Mouse (Mus musculus): ENCODE measurements around the gene Tcstv1. TPM values are rescaled to one million over a fixed set of nuclear protein-coding genes. Genes with fewer than 3 reads are reported as not detected.

The Tcstv1 gene
- polyA plus RNA-seq (2017; shearing (Covaris generic)), result not detected

DNA sequence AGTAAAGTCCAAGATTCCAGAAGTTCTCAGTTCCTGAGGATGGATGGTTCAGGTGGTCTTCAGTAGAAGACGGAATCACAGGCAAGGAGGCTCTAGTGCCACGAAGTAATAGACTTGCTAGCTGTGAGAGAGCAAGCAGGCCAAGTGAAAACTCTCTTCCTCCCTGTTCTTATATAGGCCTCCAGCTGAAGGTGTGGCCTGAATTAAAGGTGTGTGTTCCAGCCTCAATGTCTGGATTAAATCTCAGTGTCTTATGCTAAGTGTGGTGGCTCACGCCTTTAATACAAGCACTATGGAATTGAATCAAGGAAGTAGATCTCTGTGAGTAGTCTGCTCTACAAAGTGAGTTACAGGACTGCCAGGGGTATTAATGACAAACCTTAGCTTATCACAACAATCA is at the start of gene Tcstv1:
Tcstv1 (minus strand) TSS at position 101 of the 400 bp plus-strand sequence.

DNA sequence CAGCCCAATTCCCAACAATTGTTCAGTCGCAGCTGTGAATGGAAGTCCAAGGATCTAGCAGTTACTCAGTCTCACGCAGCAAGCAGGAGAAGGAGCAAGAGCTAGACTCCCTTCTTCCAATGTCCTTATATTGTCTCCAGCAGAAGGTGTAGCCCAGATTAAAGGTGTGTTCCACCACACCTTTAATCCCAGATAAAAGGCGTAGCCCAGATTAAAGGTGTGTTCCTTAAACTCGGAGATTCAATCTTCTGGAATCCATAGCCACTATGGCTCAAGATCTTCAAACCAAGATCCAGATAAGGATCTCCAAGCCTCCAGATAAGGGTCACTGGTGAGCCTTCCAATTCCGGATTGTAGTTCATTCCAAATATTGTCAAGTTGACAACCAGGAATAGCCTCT is 34.6 kb upstream of the Tcstv1 start, which contains the start of gene Gm21761:
Gm21761 (minus strand) TSS at position 101 of the 400 bp plus-strand sequence.

Other genes starting within 250 kb of the Tcstv1 start
- gene Hmgcs1, start 204.4 kb downstream of the Tcstv1 start, polyA plus RNA-seq (2017; shearing (Covaris generic)), result 41.1 TPM
- gene Nim1k, start 138.9 kb downstream of the Tcstv1 start, polyA plus RNA-seq (2017; shearing (Covaris generic)), result 0.39 TPM
- 53.2 TPM for gene Zfp131, start 103.9 kb downstream of the Tcstv1 start, polyA plus RNA-seq (2017; shearing (Covaris generic))
- not detected for gene AF067063, start 64.6 kb downstream of the Tcstv1 start, polyA plus RNA-seq (2017; shearing (Covaris generic))
- not detected for gene D13Ertd608e, start 58.8 kb downstream of the Tcstv1 start, polyA plus RNA-seq (2017; shearing (Covaris generic))
- not detected for gene Gm21761, start 34.5 kb upstream of the Tcstv1 start, polyA plus RNA-seq (2017; shearing (Covaris generic))
- not detected for gene B020031M17Rik, start 56.0 kb upstream of the Tcstv1 start, polyA plus RNA-seq (2017; shearing (Covaris generic))
- not detected for gene Gm36079, start 132.2 kb upstream of the Tcstv1 start, polyA plus RNA-seq (2017; shearing (Covaris generic))
- gene Gm21188, start 157.4 kb upstream of the Tcstv1 start, polyA plus RNA-seq (2017; shearing (Covaris generic)), result not detected
- gene Gm20767, start 245.5 kb upstream of the Tcstv1 start, polyA plus RNA-seq (2017; shearing (Covaris generic)), result not detected

Measured in naive thymus-derived CD4-positive, alpha-beta T cell, adult 5 months (primary cell).